Mouse (Mus musculus) lung, postnatal 10 days (tissue): ENCODE measurements around the gene Tmem183a.

Source experiments
- DNase-seq: peaks from one replicate; pipeline ENCODE4 v3.0.0; 2021

Gene Tmem183a

DNA sequence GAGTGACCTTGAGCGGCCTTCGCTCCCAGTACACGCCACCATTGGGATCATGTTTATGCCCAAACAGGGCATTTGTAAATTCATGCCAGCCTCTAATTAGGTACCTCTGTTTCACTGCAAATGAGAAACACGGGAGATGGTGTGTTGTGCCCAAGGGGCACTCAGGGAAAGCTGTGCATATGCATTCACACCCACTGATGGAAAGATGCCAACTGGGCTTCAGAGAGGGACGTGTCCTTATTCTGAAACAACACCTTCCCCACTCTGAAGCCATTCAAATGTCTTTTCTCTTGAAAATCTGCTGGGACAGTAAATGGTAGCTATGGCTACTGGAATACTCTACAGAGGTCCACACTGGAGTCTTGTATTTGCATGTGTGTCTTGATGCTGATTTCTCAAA is 43.5 kb downstream of the Tmem183a start:
- no peak for DNase-seq

DNA sequence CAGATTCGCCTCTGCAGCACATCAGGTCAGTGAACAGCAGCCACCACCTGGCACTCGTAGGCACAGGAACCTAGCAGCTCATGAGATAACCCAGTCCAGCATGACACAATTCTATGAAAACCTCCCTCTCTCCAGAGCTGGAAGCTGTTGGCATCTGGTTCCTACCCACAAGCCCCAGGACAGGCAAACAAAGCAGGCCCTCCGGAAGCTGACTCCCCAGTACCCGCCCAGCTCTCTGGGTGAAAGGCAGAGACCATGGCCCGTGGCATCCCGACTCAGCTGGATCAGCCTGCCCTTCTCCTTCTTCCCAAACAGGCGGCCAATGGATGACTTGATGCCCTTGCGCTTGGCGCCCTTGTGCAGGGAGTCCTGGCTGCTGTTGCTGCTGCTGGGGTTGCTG is 45.4 kb downstream of the Tmem183a start:
- DNase-seq = no peak

DNA sequence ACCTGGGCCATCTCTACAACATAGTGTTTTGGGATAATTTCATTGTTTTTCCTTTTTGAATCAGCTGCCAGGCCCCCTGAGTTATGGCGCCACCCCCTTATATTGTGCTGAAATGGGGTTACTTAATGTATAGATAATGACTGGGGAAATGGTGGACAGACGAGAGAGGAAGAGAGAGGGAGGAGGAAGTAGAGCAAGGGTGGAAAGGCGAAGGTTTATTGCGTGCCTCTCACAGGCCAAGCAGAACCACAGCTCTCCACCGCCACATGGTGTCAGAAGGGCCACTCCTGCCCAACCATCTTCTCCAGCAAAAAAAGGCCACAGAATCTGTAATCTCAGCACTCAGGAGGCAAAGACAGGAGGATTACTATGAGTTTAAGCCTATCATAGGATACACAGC is 46.6 kb downstream of the Tmem183a start:
- no peak for DNase-seq

DNA sequence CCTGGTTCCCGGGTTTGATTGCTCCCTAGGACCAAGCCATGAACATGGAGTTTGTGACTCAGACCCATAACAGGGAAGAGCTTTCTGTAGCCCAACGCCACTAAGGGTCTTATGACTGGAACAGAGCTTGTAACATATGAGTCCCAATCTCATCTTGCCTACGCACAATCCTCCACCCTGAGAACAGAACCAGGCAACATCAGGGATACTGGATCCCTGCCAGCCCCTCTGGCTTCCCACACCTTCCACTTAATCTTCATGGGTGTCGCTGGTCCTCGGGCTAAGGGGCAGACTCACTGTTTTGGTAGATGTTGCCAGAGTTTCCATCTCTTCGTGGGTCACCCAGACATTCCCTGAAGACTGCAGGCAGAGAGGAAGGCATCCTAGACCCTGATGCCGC is 50.0 kb downstream of the Tmem183a start:
- DNase-seq = no peak

DNA sequence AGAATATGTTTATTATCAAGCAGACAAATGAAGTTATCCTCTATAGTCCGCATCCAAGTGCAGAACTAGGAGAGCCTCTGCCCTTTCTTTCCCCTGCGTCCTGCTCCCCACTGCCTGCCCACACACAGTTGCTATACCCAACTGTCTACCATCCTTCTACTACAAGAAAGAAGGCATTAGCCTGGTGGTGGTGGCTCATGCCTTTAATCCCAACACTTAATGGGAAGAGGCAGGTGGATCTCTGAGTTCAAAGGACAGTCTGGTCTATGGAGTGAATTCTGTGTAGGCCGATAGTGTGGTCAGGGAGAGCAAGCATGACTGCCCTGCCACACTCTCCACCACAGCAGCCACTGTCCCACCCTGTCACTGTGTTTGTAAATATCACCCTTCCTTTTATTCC is 51.0 kb downstream of the Tmem183a start:
- no peak for DNase-seq

DNA sequence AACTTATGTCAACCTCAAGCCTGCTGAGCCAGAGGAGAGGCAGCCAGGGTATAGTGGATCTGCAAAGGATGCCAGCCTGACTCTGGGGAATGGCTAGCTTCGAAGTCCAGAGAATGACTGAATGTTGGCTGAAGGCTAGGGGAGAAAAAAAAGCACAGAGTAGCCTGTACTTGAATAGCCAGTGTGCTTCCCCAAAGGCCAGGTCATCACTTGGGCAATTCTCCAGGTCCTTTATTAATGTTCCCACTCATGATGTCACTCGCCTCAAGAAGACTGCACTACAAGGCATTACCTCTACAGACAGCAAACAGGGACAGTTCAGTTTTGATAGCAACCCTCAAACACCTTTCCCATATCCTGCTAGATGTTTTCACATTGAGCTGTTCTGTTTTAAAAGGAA is 51.5 kb downstream of the Tmem183a start:
- DNase-seq = no peak

DNA sequence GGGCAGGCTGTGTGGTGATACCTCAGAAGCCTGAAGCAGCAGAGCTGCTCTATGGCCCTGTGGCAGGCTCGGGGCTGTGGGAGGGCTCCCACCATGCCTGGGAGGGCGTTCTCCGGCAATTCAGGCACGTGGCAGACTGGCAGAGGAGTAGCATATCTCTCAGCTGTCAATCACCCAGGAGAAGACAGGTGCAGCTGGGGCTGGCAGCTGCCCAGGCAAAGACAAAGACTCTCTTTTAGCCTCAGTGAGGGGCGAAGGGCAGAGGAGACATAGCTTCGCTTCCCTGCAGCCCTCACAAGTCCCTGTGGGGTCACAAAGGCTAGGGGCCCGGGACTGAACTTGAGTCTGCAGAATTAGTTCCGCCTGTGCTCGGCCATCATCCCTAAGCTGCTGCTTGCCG is 54.4 kb downstream of the Tmem183a start:
- no peak for DNase-seq

DNA sequence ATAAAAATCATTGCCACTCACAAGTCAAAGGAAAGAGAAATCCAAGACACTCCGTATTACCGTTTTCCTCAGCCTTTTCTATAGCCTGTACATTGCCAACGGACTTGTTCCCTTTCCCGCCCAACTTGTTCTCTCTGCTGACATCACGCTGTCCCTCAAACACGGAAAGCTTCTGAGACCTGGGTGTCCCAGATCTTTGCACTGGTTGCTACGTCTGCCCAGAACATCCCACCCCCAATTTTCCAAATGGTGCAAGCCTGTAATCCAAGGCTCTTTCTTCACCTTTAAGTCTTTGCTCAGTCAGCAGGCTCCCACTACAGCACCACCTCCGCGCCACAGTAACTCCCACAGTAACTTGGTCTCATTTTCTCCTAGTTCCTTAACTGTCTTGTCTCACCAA is 56.8 kb downstream of the Tmem183a start:
- no peak for DNase-seq

DNA sequence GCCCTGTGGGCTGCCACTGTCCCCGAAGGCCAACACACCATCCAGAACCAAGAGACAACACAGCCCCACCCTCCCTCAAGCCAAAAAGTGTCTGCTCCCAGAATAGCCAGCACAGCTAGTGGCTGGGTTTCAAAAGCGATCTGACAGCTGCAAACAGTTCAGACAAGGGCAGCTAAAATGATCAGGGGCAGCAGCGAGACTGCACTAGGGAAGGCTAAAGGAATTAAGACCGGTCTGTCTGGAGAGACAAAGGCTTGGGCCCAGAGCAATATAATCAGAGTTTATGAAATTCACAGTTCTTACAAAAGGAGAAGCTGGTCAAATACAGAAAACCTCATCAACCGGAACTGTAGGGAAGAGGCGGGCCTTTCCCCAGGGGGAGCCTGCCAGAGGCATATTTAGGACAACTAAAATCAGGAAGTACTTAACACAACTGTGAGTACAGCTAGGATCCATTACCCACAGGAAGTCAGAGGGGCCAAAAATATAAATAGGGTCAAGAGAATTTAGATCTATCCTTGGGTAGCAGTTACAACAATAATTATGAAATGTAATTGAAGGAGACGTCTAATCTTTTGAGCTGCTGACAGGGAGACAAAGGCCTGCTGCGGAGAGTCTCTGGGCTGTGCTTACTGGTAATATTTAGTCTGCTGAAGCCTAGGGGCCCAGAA is 59.1 kb downstream of the Tmem183a start:
- DNase-seq = peak; percentile 89

DNA sequence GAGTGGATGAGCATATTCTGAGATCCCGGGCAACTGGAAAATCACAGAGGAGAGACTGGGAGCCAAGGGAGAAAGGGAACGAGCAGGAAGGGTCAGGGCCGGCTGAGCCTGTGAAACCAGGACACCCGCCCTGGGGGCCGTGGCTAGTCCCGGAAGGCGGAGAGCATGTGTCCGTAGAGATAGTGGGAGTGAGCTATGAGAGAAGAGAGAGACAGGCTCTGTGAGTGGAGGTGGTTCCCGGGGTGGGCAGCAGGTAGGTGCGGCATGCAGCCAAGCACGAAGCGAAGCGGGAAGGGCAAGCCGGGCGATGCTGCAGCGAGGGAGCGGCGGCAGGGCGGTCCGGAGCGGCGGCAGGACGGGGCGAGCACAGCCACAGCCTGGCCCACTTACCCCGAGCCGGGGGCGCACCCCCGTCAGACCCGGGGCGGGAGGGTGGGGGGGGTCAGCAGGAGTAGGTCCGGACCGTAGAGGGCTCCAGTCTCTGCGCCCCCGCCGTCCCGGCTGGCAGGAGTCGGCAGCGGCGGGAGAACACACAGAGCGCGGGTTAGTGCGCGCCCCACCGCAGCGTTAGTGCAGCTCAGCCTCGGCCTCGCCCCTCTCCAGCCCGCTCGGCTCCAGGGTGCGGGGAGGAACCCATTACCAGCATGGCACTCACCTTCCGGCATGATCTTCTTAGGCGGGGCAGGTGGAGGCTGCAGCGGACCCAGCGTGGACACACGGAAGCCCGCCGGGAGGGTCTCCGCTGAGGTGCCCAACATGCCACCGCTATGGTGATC is 63.0 kb downstream of the Tmem183a start:
- peak; percentile 58 for DNase-seq

DNA sequence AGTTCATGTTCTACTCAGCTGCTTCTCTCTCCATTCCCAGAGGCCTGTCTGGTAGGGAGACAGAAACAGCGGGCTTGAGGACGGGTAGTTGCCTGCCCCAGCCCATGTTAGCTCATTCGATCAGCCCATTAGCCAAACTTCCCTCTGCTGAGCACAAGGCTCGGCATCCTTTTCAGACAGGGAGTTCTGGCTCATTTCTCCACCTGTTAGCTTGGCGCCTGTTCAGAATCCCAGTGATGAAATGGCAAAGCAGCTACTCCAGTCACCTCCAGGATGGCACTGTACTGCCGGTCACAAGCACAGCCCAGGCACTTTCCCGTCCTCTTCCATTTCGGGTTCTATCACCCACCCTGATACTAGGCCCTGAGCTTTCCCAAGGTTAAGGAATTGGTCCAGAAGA is 64.5 kb downstream of the Tmem183a start:
- no peak for DNase-seq
